Mouse (Mus musculus) brain, embryonic 14.5 days (tissue): Measurements from ENCODE around the gene Cux1.

Source experiments
- CTCF ChIP-seq: fragments of 200-500 bp; IDR thresholded peaks from 2 replicates; pipeline ENCODE4 v1.5.1; 2012; ENCODE audit warnings: inconsistent platforms, mild to moderate bottlenecking, moderate library complexity, borderline replicate concordance; ENCODE audit not compliant: insufficient read depth, insufficient read length; ENCODE audit errors: extremely low read depth
- POLR2A ChIP-seq: fragments of 200-500 bp; IDR thresholded peaks from 2 replicates; pipeline ENCODE4 v1.6.1; 2012; ENCODE audit warnings: mild to moderate bottlenecking, inconsistent platforms, borderline replicate concordance; ENCODE audit not compliant: poor library complexity, insufficient read depth, insufficient read length, severe bottlenecking; ENCODE audit errors: extremely low read depth

DNA sequence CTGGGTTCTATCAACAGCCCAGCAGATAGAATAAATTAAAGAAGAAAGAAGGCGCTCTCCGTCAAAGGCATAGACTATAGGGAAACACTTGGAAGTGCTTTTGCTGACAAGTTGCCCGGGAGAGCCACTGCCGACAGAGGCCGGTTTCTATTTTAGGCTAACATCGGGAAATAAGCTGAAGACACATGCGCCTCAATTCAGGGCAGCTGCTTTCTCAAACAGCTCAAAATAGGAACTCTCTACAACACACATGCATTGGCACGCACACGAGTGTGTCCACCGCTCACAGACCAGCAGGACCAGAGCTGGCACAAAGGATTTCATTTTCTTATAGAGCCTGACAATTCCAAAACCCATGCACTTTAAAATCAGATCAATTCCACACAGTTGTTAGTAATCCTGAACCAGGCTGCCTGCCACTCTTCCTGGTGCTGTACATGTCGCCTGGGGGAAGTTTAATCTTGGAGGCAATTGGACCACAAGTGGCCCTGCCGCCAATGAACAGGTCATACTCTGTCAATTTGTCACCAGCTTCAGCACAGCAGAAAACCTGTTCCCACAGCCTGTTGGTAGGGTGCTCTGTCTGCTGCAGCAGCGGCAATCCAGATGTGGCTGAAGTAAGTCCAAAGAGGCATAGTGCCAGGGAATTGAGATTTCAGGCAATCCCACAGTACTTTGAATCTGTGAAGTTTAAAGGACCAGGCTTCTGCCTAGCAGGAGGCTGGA is 139.4 kb downstream of the Cux1 start:
- no peak for TF ChIP-seq POLR2A
- no peak for TF ChIP-seq CTCF
